Mouse (Mus musculus): ENCODE measurements around the gene Efcab11.
A peak's percentile ranks its signal among the peaks of the same experiment; 100 is the strongest.
"Not testable (repeated sequence)": the region's sequence is repeated elsewhere in the genome, so short reads cannot be mapped to it uniquely, and the experiment has no call there.

The Efcab11 gene

DNA sequence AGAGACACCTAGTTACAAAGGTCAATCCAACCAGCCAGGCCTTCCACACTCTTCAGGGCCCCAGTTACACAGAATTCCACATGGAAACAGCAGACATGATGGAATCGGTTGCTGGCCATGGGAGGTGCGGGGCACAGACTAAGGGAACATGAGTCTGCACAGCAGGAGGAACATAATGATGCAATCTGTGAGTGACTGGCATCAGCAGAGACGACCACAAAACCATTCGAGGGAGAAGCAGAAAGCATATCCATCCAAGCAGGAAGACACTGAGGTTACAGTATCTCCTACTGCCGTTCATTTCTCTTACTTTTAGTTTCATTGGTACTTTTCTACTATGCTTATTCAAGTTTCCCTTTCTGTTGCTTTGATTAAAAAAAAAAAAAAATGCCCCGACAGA is 9.6 kb downstream of the Efcab11 start:
- DNase-seq (ENCODE audit: low spot score), result no peak

DNA sequence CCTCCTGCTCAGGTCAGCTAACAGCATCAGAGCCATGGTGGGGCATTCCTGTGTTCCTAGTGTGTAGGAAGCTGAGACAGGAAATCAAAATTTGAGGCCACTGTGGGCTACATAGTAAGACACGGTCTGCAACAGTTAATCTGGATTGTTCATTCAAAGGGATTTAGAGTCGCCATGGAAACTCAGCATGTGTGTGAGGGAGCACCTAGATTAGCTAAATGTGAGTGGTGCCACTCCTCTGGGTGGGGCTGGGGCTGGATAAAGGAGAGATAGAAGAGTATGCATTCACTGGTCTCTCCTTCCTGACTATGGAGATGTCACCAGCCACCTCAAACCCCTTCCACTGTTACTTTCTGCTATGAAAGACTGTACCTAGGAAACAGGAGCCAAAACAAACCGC is 10.8 kb downstream of the Efcab11 start:
- no peak for DNase-seq (ENCODE audit: low spot score)

DNA sequence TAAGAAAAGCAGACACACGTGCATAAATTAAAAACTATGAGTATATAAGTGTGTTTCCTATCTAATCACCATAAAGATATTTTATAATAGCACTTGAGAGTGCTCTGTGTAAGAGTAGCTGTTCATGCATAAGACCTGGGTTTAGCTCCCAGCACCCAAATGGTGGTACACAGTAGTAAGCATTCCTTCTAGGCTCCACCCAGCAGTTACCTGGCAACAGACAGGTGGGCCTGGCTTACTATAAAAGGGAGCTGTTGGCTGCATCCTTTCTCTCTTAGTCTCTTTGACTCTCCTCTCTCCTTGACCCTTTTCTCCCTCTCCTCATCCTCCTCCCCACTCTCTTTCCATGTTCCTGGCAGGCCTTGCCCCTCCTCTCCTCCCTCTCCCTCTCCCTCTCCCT is 15.4 kb downstream of the Efcab11 start:
- DNase-seq (ENCODE audit: low spot score), result no peak

DNA sequence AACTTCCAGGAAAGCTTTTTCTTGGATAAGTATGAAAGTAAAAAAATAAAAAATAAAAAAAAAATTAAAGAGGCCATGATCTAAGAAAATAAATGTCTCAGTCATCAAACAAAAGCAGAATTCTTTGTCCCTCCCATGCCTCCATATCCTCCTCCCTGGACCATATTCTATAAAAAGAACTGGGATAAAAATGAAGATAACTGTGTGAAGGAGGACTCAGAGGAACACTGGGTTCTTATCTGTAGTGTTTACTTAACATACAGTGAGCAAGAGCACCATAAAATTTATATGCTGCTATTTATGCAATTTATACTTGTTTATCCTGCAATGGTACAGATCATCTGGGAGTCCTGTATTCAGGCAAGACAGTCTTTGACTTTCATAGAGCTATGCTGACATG is 19.6 kb downstream of the Efcab11 start:
- no peak for DNase-seq (ENCODE audit: low spot score)

DNA sequence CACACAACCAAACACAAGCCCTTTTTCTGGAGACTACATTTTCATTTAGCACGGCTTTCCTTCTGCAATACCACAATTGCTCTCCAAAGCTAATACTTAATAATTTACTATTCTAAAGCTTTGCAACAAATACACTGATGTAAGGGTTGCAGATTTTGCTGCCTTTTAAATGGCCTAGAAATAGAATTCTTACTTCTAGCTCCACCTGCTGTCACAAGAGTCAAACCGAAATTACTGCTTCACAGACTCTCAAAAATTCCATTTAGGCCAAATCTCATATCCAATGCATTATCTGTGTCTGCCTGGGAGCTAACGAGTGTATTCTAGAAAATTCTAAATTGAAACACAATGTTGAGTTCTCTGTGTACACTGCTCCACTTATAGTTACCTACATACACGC is 23.3 kb downstream of the Efcab11 start:
- no peak for DNase-seq (ENCODE audit: low spot score)

DNA sequence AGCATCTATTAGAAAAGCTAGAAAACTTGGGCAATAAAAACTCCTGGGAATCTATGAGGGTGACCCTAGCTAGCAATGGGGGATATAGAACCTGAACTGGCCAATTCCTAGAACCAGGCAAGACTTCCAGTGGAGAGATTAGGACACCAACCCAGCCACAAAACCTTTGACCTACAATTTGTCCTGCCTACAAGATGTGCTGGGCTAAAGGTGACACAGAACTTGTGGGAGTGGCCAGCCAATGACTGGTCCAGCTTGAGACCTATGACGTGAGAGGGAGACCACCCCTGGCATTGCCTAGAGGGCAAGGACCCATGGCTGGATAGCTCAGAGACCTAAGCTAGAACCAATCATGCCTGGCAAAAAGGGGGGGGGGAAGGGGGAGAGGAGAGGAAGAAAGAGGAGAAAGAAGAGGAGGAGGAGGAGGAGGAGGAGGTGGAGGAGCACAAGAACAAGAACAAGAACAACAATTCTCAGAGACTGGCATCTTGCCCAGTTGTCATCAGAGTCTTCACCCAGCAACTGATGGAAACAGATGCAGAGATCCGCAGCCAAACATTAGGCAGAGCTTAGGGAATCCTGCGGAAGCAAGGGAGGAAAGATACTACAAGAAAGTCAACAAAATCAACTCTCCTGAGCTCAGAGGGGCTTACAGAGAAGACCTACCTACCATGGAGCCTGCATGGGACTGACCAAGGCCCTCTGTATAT is 24.7 kb downstream of the Efcab11 start:
- DNase-seq (ENCODE audit: low spot score), result no peak

DNA sequence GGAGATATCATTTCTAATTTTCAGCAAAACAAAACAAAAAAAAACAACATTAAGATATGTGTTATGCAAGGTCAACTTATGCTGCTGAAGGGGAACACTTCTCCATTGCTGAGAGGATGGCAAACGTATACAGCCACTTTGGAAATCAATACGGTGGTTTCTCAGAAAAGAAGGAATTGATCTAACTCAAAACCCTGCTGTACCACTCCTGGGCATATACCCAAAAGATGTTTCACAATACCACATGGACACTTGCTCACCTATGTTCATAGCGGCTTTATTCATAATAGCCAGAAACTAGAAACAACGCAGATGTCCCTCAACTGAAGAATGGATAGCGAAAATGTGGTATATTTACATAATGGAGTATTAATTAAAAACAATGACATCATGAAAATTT is 25.6 kb downstream of the Efcab11 start:
- DNase-seq (ENCODE audit: low spot score), result no peak

DNA sequence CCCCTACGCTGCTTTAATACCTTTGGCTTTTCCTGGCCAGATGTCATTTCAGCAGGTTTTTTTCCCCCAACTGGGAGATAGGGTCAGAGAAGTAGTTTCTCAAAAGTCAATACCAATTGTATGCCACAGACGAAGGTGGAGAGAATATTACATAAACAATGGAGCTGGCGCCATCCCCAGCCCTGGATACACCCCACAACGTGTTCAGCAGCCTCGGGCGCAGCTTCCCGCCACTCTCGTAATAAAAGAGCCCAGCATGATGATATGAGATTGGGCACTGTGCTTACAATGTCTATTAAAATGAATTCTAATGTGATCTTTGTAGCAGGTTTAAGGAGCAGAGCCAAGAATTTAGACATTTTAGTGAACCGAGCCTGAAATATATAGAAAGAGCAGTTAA is 28.2 kb downstream of the Efcab11 start:
- no peak for DNase-seq (ENCODE audit: low spot score)

DNA sequence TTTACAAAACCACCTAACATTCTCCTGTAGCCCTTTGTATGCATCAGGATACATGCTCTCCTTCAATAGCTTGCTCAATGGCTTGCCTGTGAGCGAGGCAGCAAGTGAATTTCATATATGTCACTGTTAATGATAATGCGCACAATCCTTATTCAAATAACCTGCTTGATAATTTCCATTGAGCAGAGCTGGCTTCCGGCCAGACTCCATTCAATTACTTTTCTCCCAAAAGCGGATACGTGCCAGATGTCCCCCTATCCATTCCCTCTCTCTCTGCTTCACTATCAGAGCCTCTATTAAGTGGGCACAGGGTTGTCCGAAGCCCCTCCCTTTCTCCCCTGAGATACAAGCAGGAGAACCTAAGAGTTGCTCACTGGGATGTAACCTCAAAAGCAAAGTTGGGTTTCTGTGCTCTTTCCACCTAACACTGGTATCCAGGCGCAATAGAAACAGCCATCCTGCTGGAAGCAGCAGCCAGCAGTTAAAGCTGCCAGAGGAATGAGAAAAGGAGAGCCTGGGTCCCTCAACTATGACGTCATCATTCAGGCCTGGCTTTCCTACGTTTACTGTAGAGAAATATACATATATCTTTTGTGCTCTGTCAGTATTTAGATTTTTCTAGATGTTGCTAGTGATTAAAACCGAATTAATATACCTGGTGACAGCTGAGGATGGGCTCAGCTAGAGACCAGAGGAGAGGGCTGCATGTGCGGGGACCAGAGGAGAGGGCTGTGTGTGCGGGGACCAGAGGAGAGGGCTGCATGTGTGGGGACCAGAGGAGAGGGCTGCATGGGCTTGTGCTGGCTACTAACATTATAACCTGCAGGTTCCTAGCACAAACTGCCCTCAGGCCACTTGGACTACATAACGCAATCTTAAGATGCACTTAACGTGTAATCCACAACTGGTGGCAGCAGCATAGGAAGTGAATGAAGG is 30.6 kb downstream of the Efcab11 start:
- DNase-seq (ENCODE audit: low spot score), result no peak

DNA sequence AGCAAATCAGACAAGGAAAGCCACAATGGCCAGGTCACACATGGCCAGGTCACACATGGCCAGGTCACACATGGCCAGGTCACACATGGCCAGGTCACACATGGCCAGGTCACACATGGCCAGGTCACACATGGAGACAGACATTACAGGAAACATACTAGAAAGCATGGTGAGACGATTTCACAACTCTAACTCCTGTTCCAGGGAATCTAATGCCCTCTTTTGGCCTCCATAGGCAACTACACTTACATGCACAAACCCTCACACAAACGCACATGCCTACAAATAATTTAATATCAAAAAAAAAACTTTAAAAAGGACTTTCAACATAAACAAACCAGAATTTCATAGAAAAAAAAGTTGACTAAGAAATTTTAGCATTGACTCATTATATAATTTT is 34.2 kb downstream of the Efcab11 start:
- DNase-seq (ENCODE audit: low spot score), result no peak

DNA sequence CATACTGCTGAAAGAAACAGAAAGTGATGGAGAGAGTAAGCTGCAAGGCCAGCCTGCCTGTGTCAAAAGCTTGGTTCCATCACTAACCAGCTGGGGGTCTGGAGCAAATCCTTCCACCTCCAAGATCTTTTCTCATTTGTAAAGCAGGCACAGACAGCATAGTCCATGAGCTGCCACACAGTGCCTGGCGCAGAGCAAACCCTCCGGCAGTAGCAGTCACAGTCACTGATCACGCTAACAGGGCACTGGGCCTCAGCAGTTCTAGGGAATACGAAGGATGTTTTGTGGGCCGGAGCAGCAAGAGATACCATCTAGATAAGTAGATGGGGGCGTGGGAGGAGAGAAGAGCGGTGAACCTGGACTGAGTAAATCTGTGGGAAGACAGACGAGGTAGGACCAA is 39.3 kb downstream of the Efcab11 start:
- DNase-seq (ENCODE audit: low spot score), result no peak

DNA sequence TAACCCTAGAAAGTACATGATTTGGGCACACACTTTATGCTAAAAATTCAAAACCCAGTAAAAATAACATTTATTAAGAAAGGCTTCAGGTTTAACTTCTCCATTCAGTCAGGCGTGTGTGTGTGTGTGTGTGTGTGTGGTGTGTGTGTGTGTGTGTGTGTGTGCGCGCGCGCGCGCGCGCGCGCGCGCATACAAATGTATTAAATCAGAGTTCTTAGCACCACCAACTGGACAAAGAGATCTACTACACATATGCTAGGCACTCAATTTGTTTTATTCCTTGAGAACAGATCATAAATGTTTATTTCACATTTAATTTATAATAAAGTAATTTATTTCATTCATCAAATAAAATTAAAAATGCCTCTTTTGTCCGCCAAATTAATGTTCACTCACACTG is 45.5 kb downstream of the Efcab11 start:
- DNase-seq (ENCODE audit: low spot score), result no peak

DNA sequence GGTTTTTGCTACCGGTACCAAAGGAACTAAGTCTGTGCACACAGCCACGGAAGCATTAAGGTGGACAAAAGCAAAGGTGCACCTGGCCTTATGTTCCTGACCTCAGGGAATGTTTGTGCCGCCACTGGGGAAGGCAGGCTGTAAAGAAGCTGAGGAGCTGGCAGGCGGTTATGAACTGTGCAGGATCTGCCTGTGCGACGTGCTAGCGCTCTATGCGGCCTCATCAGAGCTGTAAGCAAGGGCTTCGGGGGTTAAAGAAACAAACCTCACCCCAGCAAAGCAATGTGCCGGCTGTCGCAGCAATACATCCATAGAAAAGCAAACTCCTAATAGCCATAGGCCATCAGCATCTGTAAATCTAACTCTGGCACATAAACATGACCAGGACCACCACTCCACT is 46.1 kb downstream of the Efcab11 start:
- no peak for DNase-seq (ENCODE audit: low spot score)

DNA sequence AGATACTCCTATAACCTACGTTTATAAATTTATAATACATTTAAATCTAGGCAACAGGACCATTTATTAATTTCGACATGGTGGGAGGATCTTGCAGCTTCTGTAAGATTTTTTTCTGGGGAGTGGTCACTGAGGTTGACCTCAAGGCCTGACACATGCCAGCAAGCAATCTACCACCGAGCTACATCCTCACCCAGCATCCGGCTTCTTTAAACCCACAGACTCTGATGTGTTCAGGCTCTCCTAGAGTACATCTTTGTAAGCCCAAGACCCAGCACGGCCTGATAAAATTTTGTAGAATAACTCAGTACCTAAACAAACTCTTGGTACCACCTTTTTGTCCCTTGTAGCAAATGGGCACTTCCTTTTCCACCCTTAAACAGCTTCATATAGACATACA is 46.7 kb downstream of the Efcab11 start:
- no peak for DNase-seq (ENCODE audit: low spot score)

DNA sequence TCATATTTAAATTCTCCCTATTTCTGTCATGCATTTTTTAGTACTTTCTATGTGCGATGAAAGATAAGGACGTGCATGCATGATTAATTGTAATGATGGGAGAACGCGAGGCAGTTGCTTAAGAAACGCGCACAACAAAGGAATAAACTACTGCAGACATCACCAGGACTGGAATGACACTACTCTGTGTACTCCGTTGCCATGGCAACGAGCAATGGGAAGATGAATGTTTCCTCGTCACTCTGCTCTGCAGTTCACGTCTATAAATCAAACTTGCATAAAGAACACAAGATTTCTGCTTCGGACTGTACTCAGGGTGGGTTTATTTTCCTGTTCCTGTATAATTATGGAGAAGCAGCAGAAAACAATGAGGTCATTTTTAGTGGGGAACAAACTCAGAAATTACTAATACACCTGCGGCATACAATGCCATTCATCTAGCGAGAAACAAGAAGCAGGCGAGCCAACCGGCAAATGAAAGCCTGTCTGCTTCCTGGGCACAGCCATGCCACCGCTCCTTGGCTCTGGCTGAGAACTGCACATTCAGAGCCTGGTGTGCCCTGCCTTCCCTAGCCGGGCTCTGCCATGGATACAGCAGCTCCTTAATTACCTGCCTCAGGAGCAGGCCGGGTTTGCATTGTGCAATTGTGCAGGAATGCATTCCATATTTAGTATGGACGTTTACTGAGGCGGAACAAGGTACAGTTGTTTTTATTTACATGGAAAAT is 47.7 kb downstream of the Efcab11 start:
- DNase-seq (ENCODE audit: low spot score), result peak; percentile 11

DNA sequence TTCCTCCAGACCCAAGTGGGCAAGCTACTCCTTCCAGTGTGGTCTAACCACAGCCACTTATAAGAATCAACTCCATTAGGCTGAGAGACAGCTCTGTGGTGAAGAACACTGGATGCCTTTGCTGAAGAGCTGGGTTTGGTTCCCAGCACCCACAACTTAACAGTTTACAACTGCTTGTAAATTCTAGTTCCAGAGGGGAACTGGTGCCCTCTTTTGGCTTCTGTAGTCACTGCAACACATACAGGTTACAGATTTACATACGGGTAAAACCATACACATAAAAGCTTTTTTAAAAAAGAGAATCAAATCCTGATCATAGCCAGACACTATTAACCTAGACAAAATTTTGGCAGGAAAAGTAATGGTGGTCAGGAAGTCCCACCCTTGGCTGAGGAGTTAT is 50.8 kb downstream of the Efcab11 start:
- DNase-seq (ENCODE audit: low spot score), result no peak

DNA sequence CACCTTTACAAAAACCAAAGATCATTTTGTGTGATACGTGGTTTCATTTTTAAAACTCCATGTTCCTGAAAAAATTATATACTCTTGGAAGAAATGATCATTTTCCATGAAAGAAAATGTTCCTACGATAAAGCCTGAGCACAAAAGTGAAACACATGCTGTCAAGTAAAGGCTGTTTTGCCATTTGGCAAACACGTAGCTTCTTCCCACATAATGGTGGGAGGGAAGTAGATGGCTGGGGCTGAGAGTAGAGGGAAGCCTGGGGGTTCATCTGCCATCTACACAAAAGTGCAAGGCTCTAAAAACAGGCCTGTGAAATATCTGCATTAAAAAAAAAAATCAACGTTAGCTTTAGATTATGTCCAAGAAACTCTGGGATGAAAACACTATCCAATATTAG is 61.6 kb downstream of the Efcab11 start:
- no peak for DNase-seq (ENCODE audit: low spot score)

DNA sequence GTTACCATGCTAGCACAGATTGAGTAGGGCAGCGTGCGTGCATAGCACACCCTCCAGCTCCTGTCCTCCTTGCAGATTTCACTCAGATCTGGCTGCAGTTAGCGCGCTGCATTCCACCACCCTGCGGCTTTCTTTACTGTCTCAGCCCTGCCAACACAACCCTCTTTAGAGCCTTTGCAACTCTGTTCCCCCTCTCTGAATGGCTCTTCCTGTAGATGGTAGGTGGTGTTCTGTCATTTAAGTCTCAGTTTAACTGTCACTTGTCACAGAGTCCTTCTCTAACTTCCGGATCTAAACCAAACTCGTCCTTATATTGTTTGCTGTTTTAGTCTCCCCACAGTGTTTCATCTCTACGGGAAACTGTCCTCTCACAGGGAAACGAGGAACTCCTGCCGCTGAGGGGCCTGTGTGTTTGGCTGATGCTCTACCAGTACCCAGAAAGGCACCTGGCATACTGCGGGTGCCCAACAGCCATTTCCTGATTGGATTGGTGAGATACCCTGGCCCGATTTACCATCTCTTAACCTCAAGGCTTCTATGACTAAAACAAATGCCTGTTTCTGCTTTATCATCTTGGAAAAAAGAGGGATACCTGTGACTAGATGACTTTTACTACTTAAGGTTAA is 62.8 kb downstream of the Efcab11 start:
- no peak for DNase-seq (ENCODE audit: low spot score)

DNA sequence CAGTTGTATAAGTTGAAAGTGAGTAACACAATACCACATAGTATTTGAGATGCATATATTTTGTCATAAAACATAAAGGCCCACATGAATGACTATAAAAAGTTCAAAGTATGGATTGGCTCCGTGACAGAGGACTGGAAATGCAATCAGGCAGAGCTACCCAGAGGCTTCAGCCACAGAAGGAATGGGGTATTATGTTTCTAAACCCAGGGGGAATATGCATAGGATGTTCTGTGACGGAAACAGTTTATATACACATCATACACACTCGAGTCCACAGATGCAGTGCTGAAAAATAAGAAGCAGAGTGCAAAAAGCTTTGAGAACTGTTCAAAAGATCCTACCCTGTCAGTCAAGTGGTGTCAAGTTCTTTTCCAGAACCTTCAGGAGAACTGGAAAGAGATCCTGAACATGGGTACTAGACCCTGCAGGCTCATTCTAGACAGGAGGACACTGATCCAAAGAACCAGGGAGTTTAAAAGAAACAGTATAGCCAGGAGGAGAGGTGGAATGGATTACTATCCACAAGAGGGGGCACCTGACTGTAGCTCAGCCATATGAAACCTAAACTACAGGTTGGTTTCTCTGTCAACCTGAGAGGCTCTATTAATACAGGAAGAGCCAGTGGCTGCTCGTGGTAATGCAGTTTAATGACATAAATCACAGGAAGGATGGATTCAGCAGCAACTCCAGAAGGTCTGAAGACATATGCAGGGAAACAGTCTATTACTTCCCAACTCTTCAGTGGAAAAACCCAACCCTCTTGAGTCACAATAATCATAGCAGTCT is 64.9 kb downstream of the Efcab11 start:
- DNase-seq (ENCODE audit: low spot score), result no peak

DNA sequence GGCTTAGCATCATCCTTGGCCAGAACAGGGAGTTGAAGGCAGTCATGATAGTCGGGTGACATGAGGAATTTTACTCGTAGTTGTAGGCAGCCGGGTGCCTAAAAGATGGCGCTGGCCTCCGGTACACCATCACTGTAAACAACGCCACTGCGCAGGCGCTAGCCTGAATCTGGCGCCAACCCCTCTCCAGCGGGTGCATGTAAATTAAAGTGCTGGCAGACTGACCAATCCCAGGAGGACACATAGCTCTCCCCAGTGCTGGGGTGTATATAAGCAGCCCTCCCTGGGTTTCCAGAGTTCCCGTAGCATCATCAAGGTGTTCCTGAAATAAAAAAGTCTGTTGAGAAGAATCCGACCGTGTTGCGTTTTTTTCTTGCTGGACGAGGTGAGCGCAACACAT is 66.2 kb downstream of the Efcab11 start:
- DNase-seq (ENCODE audit: low spot score), result not testable (repeated sequence)

DNA sequence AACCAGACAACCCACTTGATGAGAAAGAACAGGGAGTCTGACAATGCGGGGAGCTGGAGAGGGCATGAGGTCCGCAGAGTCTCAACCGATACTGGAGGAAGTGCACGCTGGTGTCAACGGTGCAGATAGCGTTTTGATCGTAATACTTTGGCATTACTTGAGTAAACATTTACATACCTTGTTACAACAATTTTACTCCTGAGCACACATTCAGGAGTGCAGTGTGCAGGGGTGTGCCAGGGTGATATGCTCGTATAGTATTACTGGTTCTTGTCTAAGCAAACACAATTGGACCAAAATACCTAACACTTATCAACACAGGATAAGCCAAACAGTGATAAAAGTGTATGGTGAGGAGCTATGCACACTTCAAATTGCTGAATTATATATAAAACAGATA is 69.0 kb downstream of the Efcab11 start:
- DNase-seq (ENCODE audit: low spot score), result no peak

DNA sequence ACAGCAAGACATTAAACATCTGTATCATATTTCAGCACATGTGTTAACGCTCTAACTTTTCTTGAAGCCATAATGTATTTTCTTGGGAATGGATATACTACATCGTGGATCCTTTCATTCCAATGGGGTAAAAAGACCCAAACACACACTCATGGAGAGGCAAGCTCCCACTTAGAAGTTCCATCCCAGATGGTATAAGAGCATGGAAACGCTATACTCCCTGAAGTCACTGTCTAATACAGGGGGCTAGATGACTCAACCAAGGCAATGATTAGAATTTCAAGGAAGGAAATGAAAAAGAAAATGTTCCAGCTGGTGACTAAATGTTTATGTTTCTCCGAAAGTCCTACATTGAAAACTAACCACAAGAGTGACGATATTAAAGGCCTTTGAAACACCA is 76.3 kb downstream of the Efcab11 start:
- DNase-seq (ENCODE audit: low spot score), result no peak
